Mouse (Mus musculus): ENCODE data around the gene Mtmr4. TPM values are rescaled to one million over a fixed set of nuclear protein-coding genes. Genes with fewer than 3 reads are reported as not detected.

Mtmr4 gene
- total RNA-seq (2023), result 10 to 100 TPM; 22.0 to 25.0 TPM

GRCm38 (mm10) chr11:87591526-87592353 lies at the start of gene Mtmr4:
Mtmr4 (plus strand) TSS chr11:87592162.

GRCm38 (mm10) chr11:87566501-87566900 lies 25.5 kb upstream of the Mtmr4 start, which contains the start of gene Gm11492:
Gm11492 (plus strand) TSS chr11:87566653.

GRCm38 (mm10) chr11:87568255-87568953 lies 23.6 kb upstream of the Mtmr4 start, which contains the start of gene Sept4:
Sept4 (plus strand) TSS chr11:87568903.

GRCm38 (mm10) chr11:87616790-87617474 lies 25.0 kb downstream of the Mtmr4 start, which contains the start of gene Hsf5:
Hsf5 (plus strand) TSS chr11:87617164.

GRCm38 (mm10) chr11:87662407-87662806 lies 70.4 kb downstream of the Mtmr4 start, which contains the start of gene Rnf43:
Rnf43 (plus strand) TSS chr11:87662722.

Other genes starting within 250 kb of the Mtmr4 start
- gene Ppm1e, start 233.1 kb upstream of the Mtmr4 start, total RNA-seq (2023), result 1 to 10 TPM in 1 of 2 experiments, under 1 TPM in 1; 0.75 to 1.7 TPM
- gene Rad51c, start 187.2 kb upstream of the Mtmr4 start, total RNA-seq (2023), result 1 to 10 TPM; 4.5 to 4.7 TPM
- under 1 TPM; 0.44 to 0.46 TPM for gene Tex14, start 187.1 kb upstream of the Mtmr4 start, total RNA-seq (2023)
- not detected for gene Gm11492, start 25.5 kb upstream of the Mtmr4 start, total RNA-seq (2023)
- gene Sept4, start 23.3 kb upstream of the Mtmr4 start, total RNA-seq (2023), result 1 to 10 TPM; 2.4 to 3.4 TPM
- under 1 TPM in 1 of 2 experiments, not detected in 1; 0.09 TPM for gene Hsf5, start 25.0 kb downstream of the Mtmr4 start, total RNA-seq (2023)
- 1 to 10 TPM in 1 of 2 experiments, under 1 TPM in 1; 0.88 to 3.1 TPM for gene Rnf43, start 70.6 kb downstream of the Mtmr4 start, total RNA-seq (2023)
- gene Supt4a, start 145.4 kb downstream of the Mtmr4 start, total RNA-seq (2023), result 100 to 1,000 TPM; 111 to 117 TPM
- 10 to 100 TPM; 22.2 to 23.4 TPM for gene Tspoap1, start 168.4 kb downstream of the Mtmr4 start, total RNA-seq (2023)
- 100 to 1,000 TPM; 914 to 936 TPM for gene Mpo, start 201.4 kb downstream of the Mtmr4 start, total RNA-seq (2023)
- gene Lpo, start 236.1 kb downstream of the Mtmr4 start, total RNA-seq (2023), result not detected

All from neutrophil, adult 83 days (primary cell).